Mouse (Mus musculus) CH12.LX (cell line): ENCODE results near the gene Minos1. TPM values are rescaled to one million over a fixed set of nuclear protein-coding genes. Genes with fewer than 3 reads are reported as not detected.

ENCODE experiments used
- DNase-seq: peaks from one replicate; pipeline ENCODE4 v3.0.0-alpha.2; 2013; ENCODE audit errors: extremely low read depth
- H3K27ac ChIP-seq: 2 replicates; pipeline ENCODE4 v1.5.1; 2012; ENCODE audit warnings: low read depth, mild to moderate bottlenecking, control low read depth, moderate library complexity; ENCODE audit not compliant: insufficient read depth
- H3K27me3 ChIP-seq: replicated peaks from 2 replicates; pipeline ENCODE3; 2012; ENCODE audit warnings: inconsistent platforms
- H3K36me3 ChIP-seq, 2 experiments: replicated peaks in 1 of 2; 2 replicates each; pipeline versions ENCODE3 to v1.6.1; 2012; ENCODE audit warnings: inconsistent platforms in 1 of 2, low read length in 1 of 2, mild to moderate bottlenecking in 1 of 2, mixed read lengths in 1 of 2, moderate library complexity in 1 of 2; ENCODE audit not compliant: control insufficient read depth in 1 of 2, insufficient read depth in 1 of 2
- H3K4me1 ChIP-seq, 2 experiments: 2 replicates each; pipeline ENCODE4 v1.6.1; 2012; ENCODE audit warnings: inconsistent platforms in 1 of 2, moderate library complexity in 1 of 2; ENCODE audit not compliant: insufficient read depth in 2 of 2, control insufficient read depth in 1 of 2
- H3K4me2 ChIP-seq: 2 replicates; pipeline ENCODE4 v1.6.1; 2012; ENCODE audit warnings: low read depth, mild to moderate bottlenecking, control low read depth; ENCODE audit not compliant: poor library complexity, insufficient read depth, severe bottlenecking
- H3K4me3 ChIP-seq, 3 experiments: fragments of 150-350 bp in 1 of 3; sonication (generic) in 1 of 3; replicated peaks in 1 of 3; 2 replicates each; pipeline versions ENCODE3 to v1.5.1; 2011 to 2012; ENCODE audit warnings: low read depth in 2 of 3, low read length in 2 of 3, mild to moderate bottlenecking in 2 of 3, moderate library complexity in 2 of 3, control low read depth in 1 of 3, improper control_type of control experiment in 1 of 3, inconsistent platforms in 1 of 3, mixed read lengths in 1 of 3; ENCODE audit not compliant: poor library complexity in 1 of 3
- H3K79me2 ChIP-seq: replicated peaks from 2 replicates; pipeline ENCODE4 v1.6.1; 2012; ENCODE audit warnings: mild to moderate bottlenecking, moderate library complexity; ENCODE audit not compliant: control insufficient read depth, poor library complexity, insufficient read depth, severe bottlenecking; ENCODE audit errors: extremely low read depth
- H3K9ac ChIP-seq: 2 replicates; pipeline ENCODE4 v1.6.1; 2012; ENCODE audit warnings: low read depth, mild to moderate bottlenecking, control low read depth, moderate library complexity; ENCODE audit not compliant: insufficient read depth
- H3K9me3 ChIP-seq: replicated peaks from 2 replicates; pipeline ENCODE3; 2012; ENCODE audit warnings: low read length, inconsistent platforms, mixed read lengths
- BHLHE40 ChIP-seq: IDR thresholded peaks from 2 replicates; pipeline ENCODE4 v1.6.1; 2011; ENCODE audit warnings: mild to moderate bottlenecking, low read depth, low read length, improper control_type of control experiment
- CHD2 ChIP-seq: IDR thresholded peaks from 2 replicates; pipeline ENCODE4 v1.6.1; 2011; ENCODE audit warnings: low read length, improper control_type of control experiment
- CTCF ChIP-seq, 2 experiments: IDR thresholded peaks in 1 of 2; conservative IDR thresholded peaks in 1 of 2; 2 replicates each; pipeline ENCODE4 v1.5.1; 2011 to 2012; ENCODE audit warnings: low read depth in 2 of 2, low read length in 2 of 2, improper control_type of control experiment in 1 of 2, inconsistent platforms in 1 of 2, mild to moderate bottlenecking in 1 of 2, moderate library complexity in 1 of 2
- ELF1 ChIP-seq: IDR thresholded peaks from 2 replicates; pipeline ENCODE4 v1.6.1; 2014; ENCODE audit warnings: low read depth, mild to moderate bottlenecking, inconsistent platforms, low read length, improper control_type of control experiment
- ETS1 ChIP-seq: conservative IDR thresholded peaks from 2 replicates; pipeline ENCODE4 v1.6.1; 2012; ENCODE audit warnings: low read depth, mild to moderate bottlenecking, inconsistent platforms, low read length, improper control_type of control experiment, moderate library complexity
- HCFC1 ChIP-seq: IDR thresholded peaks from 2 replicates; pipeline ENCODE4 v1.6.1; 2012; ENCODE audit warnings: low read depth, mild to moderate bottlenecking, inconsistent platforms, low read length, improper control_type of control experiment
- IRF4 ChIP-seq: IDR thresholded peaks from 2 replicates; pipeline ENCODE4 v1.6.1; 2014; ENCODE audit warnings: low read depth, mild to moderate bottlenecking, inconsistent platforms, low read length, improper control_type of control experiment
- JUND ChIP-seq: conservative IDR thresholded peaks from 2 replicates; pipeline ENCODE4 v1.6.1; 2011; ENCODE audit warnings: low read depth, low read length, improper control_type of control experiment
- MXI1 ChIP-seq: IDR thresholded peaks from 2 replicates; pipeline ENCODE4 v1.6.1; 2011; ENCODE audit warnings: mild to moderate bottlenecking, low read depth, low read length, improper control_type of control experiment
- NRF1 ChIP-seq: IDR thresholded peaks from 2 replicates; pipeline ENCODE4 v1.6.1; 2014; ENCODE audit warnings: low read depth, mild to moderate bottlenecking, inconsistent platforms, low read length, improper control_type of control experiment, moderate library complexity
- POLR2A ChIP-seq: IDR thresholded peaks from 2 replicates; pipeline ENCODE4 v1.6.1; 2011; ENCODE audit warnings: low read depth, mild to moderate bottlenecking, improper control_type of control experiment, low read length
- RAD21 ChIP-seq: IDR thresholded peaks from 2 replicates; pipeline ENCODE4 v1.6.1; 2011; ENCODE audit warnings: low read depth, mild to moderate bottlenecking, low read length, improper control_type of control experiment, moderate library complexity
- RCOR1 ChIP-seq: conservative IDR thresholded peaks from 2 replicates; pipeline ENCODE4 v1.6.1; 2012; ENCODE audit warnings: low read depth, mild to moderate bottlenecking, inconsistent platforms, low read length, improper control_type of control experiment
- SIN3A ChIP-seq: IDR thresholded peaks from 2 replicates; pipeline ENCODE4 v1.6.1; 2012; ENCODE audit warnings: low read length, improper control_type of control experiment, inconsistent platforms
- TBP ChIP-seq: conservative IDR thresholded peaks from 2 replicates; pipeline ENCODE4 v1.6.1; 2011; ENCODE audit warnings: low read depth, low read length, improper control_type of control experiment
- UBTF ChIP-seq: IDR thresholded peaks from 2 replicates; pipeline ENCODE4 v1.6.1; 2012; ENCODE audit warnings: low read depth, mild to moderate bottlenecking, inconsistent platforms, low read length, improper control_type of control experiment, moderate library complexity
- ZKSCAN1 ChIP-seq: IDR thresholded peaks from 2 replicates; pipeline ENCODE4 v1.6.1; 2012; ENCODE audit warnings: low read depth, inconsistent platforms, low read length, improper control_type of control experiment, borderline replicate concordance
- ZNF384 ChIP-seq: IDR thresholded peaks from 2 replicates; pipeline ENCODE4 v1.6.1; 2012; ENCODE audit warnings: low read depth, low read length, improper control_type of control experiment, inconsistent platforms
- dilution Hi-C: fragments of 300-500 bp; cut with MboI; formaldehyde crosslinking; loops from 2 replicates; pipeline ENCODE4 v1.14.3; 2020; ENCODE audit warnings: low sequenced_read_pairs; ENCODE audit not compliant: extremely low pct_unique_long_range_greater_than_20kb, extremely low pct_ligation_motif_present
- in situ Hi-C: fragments of 300-500 bp; cut with MboI; formaldehyde crosslinking; loops from 3 replicates; pipeline ENCODE4 v1.14.3; 2019; ENCODE audit warnings: low sequenced_read_pairs, low pct_ligation_motif_present, low pct_unique_long_range_greater_than_20kb, mixed read lengths
- polyA plus RNA-seq: library from polyadenylated mRNA; unstranded; fragments of >175 nt; gene quantifications from 2 replicates; pipeline ENCODE4 v1.2.1, GENCODE M21; 2012; ENCODE audit warnings: low read depth; ENCODE audit not compliant: insufficient read length
- total RNA-seq, 2 experiments: library from RNA; depleted of rRNA; stranded (reverse); fragments of 300-350 nt in 1 of 2; fragments of >200 nt in 1 of 2; gene quantifications; 2 replicates each; pipeline ENCODE4 v1.2.3; 2012 to 2014

The Minos1 gene
- total and polyA plus RNA-seq, 3 experiments, result 39.2 to 418 (median 151) TPM

GRCm38 (mm10) chr4:139120281-139120814 lies 10.6 kb downstream of the Minos1 start:
- in situ Hi-C loops, result no loop called here
- dilution Hi-C loops, result no loop called here
- no peak overlapping the region for H3K27ac ChIP-seq

GRCm38 (mm10) chr4:139116356-139117063 lies 14.4 kb downstream of the Minos1 start:
- Histone ChIP-seq H3K9ac (no peak overlapping the region), H3K9me3 (no peaks in the 10 kb centered on the region), H3K4me2 (no peak overlapping the region), H3K27ac (no peak overlapping the region), H3K27me3 (no peaks in the 10 kb centered on the region), H3K79me2 (peaks cover 86% of the 10 kb centered on the region), H3K36me3 (peaks cover 0 to 55% of the 10 kb centered on the region in 2 experiments), H3K4me1 (peaks cover 4 to 58% of the 10 kb centered on the region in 2 experiments), H3K4me3 (no peak overlapping the region)
- TF ChIP-seq POLR2A (no peak), IRF4 (no peak), CHD2 (no peak), RCOR1 (no peak), ZNF384 (no peak), ETS1 (no peak)
- dilution Hi-C loops (no loop called here), in situ Hi-C loops (no loop called here)
- DNase-seq, result no peak

More at GRCm38 (mm10) chr4:139120281-139120814, 10.6 kb downstream of the Minos1 start:
- H3K27me3 ChIP-seq, result no peaks in the 10 kb centered on the region
- TF ChIP-seq NRF1, result no peak
- TF ChIP-seq IRF4, result no peak
- TF ChIP-seq TBP, result no peak
- no peak for TF ChIP-seq HCFC1
- TF ChIP-seq RAD21, result no peak
- no peak for TF ChIP-seq BHLHE40
- TF ChIP-seq SIN3A, result no peak
- TF ChIP-seq, all 38 proteins: peak for 0
- H3K9me3 ChIP-seq, result no peaks in the 10 kb centered on the region
- no peak overlapping the region for H3K4me2 ChIP-seq
- peaks cover 6 to 56% of the 10 kb centered on the region in 2 experiments for H3K4me1 ChIP-seq
- peaks cover 91% of the 10 kb centered on the region for H3K79me2 ChIP-seq
- no peak overlapping the region for H3K9ac ChIP-seq
- H3K36me3 ChIP-seq, result peaks cover 0 to 38% of the 10 kb centered on the region in 2 experiments
- DNase-seq, result no peak
- no peak overlapping the region for H3K4me3 ChIP-seq

- H3K36me3 ChIP-seq, result peaks cover 0 to 60% of the 10 kb centered on the region in 2 experiments
- no peak for TF ChIP-seq MXI1
- TF ChIP-seq ELF1, result no peak
- no peak for TF ChIP-seq JUND
- TF ChIP-seq UBTF, result no peak
- no peak for TF ChIP-seq POLR2A
- peak; percentile 29 to 32; a peak in 3 of 4 replicates for TF ChIP-seq CTCF (conservative IDR thresholded peaks at IDR 0.05 in 1 of 2, IDR thresholded peaks at IDR 0.05 in 1 of 2; ENCODE audit: low read depth in 2 of 2, low read length in 2 of 2)
- TF ChIP-seq ZKSCAN1, result no peak
- TF ChIP-seq CHD2, result no peak
- peaks cover 91% of the 10 kb centered on the region for H3K79me2 ChIP-seq
- no peak overlapping the region for H3K9ac ChIP-seq
- H3K27me3 ChIP-seq, result no peaks in the 10 kb centered on the region
- no peaks in the 10 kb centered on the region for H3K9me3 ChIP-seq
- no peak overlapping the region for H3K4me2 ChIP-seq
- H3K27ac ChIP-seq, result no peak overlapping the region
- in situ Hi-C loops (no loop called here), dilution Hi-C loops (no loop called here)
- H3K4me3 ChIP-seq, result no peak overlapping the region
- peak; percentile 36 for DNase-seq
- H3K4me1 ChIP-seq, result peaks cover 2 to 57% of the 10 kb centered on the region in 2 experiments; a peak in 3 of 4 replicates
Measured at GRCm38 (mm10) chr4:139115721-139116120, 15.2 kb downstream of the Minos1 start.
